Mouse (Mus musculus): ENCODE data around the gene Bcl2l1. TPM values are rescaled to one million over a fixed set of nuclear protein-coding genes. Genes with fewer than 3 reads are reported as not detected.

Gene Bcl2l1
- total RNA-seq, 2 experiments from 2014 or later: 129 to 134 TPM

GRCm38 (mm10) chr2:152753944-152754711, 77.4 kb downstream of the Bcl2l1 start, which contains the start of gene Cox4i2:
TSS of gene Cox4i2 (plus strand) at chr2:152754173.
- Histone ChIP-seq H3K4me3 (no peak within 1 kb of the TSS), H3K27ac (no peak within 1 kb of the TSS)
- TF ChIP-seq CTCF (conservative IDR thresholded peaks at IDR 0.05): no peak
- DNase-seq (ENCODE audit: low spot score in 2 of 2): no peak

GRCm38 (mm10) chr2:152742435-152742834, 89.1 kb downstream of the Bcl2l1 start:
- Histone ChIP-seq H3K27ac (no peak overlapping the region; the same call in 1 of the 2 replicates), H3K4me3 (no peak overlapping the region)
- DNase-seq (ENCODE audit: low spot score in 2 of 2): peak in 1 of 2 experiments; percentile 37
- TF ChIP-seq CTCF (conservative IDR thresholded peaks at IDR 0.05): peak; percentile 70

- no peak for TF ChIP-seq CTCF (conservative IDR thresholded peaks at IDR 0.05)
- Histone ChIP-seq H3K4me3 (no peak overlapping the region), H3K27ac (peak overlapping the region; percentile 49)
- DNase-seq (ENCODE audit: low spot score in 2 of 2): no peak
Measured at GRCm38 (mm10) chr2:152741153-152742041, 90.1 kb downstream of the Bcl2l1 start.

GRCm38 (mm10) chr2:152740490-152740889, 91.0 kb downstream of the Bcl2l1 start:
- no peak for DNase-seq (ENCODE audit: low spot score in 2 of 2)
- Histone ChIP-seq H3K27ac (no peak overlapping the region), H3K4me3 (no peak overlapping the region)
- TF ChIP-seq CTCF (conservative IDR thresholded peaks at IDR 0.05): no peak

GRCm38 (mm10) chr2:152739842-152740260, 91.7 kb downstream of the Bcl2l1 start:
- H3K4me3 ChIP-seq: no peak overlapping the region
- no peak for DNase-seq (ENCODE audit: low spot score in 2 of 2)
- H3K27ac ChIP-seq: peak overlapping the region; percentile 67; the same call in 1 of the 2 replicates
- no peak for TF ChIP-seq CTCF (conservative IDR thresholded peaks at IDR 0.05)

- no peak for TF ChIP-seq CTCF (conservative IDR thresholded peaks at IDR 0.05)
- Histone ChIP-seq H3K4me3 (peak overlapping the region; percentile 60), H3K27ac (peak overlapping the region; percentile 69)
- no peak for DNase-seq (ENCODE audit: low spot score in 2 of 2)
Measured at GRCm38 (mm10) chr2:152739031-152739841, 92.3 kb downstream of the Bcl2l1 start.

- Histone ChIP-seq H3K4me3 (peak overlapping the region; percentile 60), H3K27ac (peak overlapping the region; percentile 69)
- DNase-seq (ENCODE audit: low spot score in 2 of 2): no peak
- TF ChIP-seq CTCF (conservative IDR thresholded peaks at IDR 0.05): no peak
Measured at GRCm38 (mm10) chr2:152738341-152738740, 93.2 kb downstream of the Bcl2l1 start.

GRCm38 (mm10) chr2:152737306-152738221, 94.0 kb downstream of the Bcl2l1 start:
- no peak for DNase-seq (ENCODE audit: low spot score in 2 of 2)
- Histone ChIP-seq H3K27ac (peak overlapping the region; percentile 69), H3K4me3 (peak overlapping the region; percentile 60)
- TF ChIP-seq CTCF (conservative IDR thresholded peaks at IDR 0.05): no peak

GRCm38 (mm10) chr2:152736748-152737147, 94.8 kb downstream of the Bcl2l1 start:
- H3K4me3 ChIP-seq: peak overlapping the region; percentile 60
- no peak for TF ChIP-seq CTCF (conservative IDR thresholded peaks at IDR 0.05)
- no peak for DNase-seq (ENCODE audit: low spot score in 2 of 2)
- peak overlapping the region; percentile 69 for H3K27ac ChIP-seq

- Histone ChIP-seq H3K27ac (peak within 1 kb of the TSS; percentile 82), H3K4me3 (peak within 1 kb of the TSS; percentile 60)
- TF ChIP-seq CTCF (conservative IDR thresholded peaks at IDR 0.05): no peak
- peak in 1 of 2 experiments; percentile 27 for DNase-seq (ENCODE audit: low spot score in 2 of 2)
Measured at GRCm38 (mm10) chr2:152736090-152736601, 95.4 kb downstream of the Bcl2l1 start, which contains the start of gene Id1. TSS of gene Id1 (plus strand) at chr2:152736251.

- peak; percentile 91 to 94 for DNase-seq (ENCODE audit: low spot score in 2 of 2)
- no peak for TF ChIP-seq CTCF (conservative IDR thresholded peaks at IDR 0.05)
- H3K4me3 ChIP-seq: peak overlapping the region; percentile 60
- H3K27ac ChIP-seq: peak overlapping the region; percentile 82
Measured at GRCm38 (mm10) chr2:152734984-152735383, 96.5 kb downstream of the Bcl2l1 start.

Measured in layer of hippocampus, adult 2 months (tissue).